Mouse (Mus musculus) megakaryocyte, adult 5-6 weeks (primary cell): ENCODE data around the gene Apof. TPM values are rescaled to one million over a fixed set of nuclear protein-coding genes. Genes with fewer than 3 reads are reported as not detected.
A peak's percentile ranks its signal among the peaks of the same experiment; 100 is the strongest.
"Not testable (repeated sequence)": the region's sequence is repeated elsewhere in the genome, so short reads cannot be mapped to it uniquely, and the experiment has no call there.

Experiments
- ATAC-seq: 2 replicates; pipeline ENCODE4 v1.8.0; 2016; ENCODE audit warnings: mild to moderate bottlenecking, inconsistent platforms; ENCODE audit not compliant: poor library complexity, severe bottlenecking
- total RNA-seq, 2 experiments: library from RNA; stranded (forward) in 1 of 2; stranded (reverse) in 1 of 2; fragments of 153-499, 151-499 nt in 1 of 2; fragments of 221-1000, 200-1000 nt in 1 of 2; gene quantifications; 2 replicates each; pipeline versions ENCODE4 v1.2.3 to v1.2.4; 2015 to 2017

Apof gene
- total RNA-seq, 2 experiments from 2014 or later, result not detected

DNA sequence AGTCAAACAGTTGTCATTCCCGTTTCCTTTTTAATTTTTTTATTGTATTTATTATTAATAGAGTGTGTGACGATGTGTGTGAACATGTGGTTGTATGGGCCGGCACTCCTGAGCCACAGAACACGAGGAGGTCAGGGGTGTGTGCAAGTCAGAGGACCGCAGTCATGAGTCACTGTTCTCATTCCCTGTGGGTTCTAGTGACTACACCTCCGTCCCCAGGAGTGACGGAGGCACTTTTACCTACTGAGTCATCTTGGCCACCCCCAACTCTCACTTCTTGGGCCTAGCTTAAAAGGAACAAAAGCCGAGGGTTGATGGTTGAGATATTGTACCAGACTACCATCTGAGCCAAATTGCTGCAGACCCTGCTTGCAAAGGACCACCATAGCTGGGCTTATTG is 12.1 kb upstream of the Apof start:
- no peak for ATAC-seq

GRCm38 (mm10) chr10:128258953-128259352 is 9.5 kb upstream of the Apof start:
- peak; percentile 99 for ATAC-seq

DNA sequence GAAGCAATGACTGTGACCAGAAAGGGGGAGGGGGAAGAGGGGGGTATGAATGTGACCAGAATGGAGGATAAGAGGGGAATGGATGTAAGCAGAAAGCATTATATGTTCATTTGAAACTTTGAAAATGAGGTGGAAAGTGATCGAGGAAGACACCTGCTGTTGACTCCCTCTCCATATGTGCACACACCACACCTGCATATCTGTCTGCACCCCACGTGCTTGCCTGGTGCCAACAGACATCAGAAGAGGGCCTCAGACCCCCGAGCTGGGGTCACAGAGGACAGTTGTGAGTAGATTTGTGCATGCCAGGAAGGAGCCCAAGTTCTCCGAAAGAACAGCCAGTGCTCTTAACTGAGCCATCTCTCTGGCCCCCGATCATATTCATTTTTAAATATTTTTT is 8.5 kb upstream of the Apof start:
- ATAC-seq, result no peak

- not testable (repeated sequence) for ATAC-seq
Observed at GRCm38 (mm10) chr10:128260376-128260775, 8.1 kb upstream of the Apof start.

DNA sequence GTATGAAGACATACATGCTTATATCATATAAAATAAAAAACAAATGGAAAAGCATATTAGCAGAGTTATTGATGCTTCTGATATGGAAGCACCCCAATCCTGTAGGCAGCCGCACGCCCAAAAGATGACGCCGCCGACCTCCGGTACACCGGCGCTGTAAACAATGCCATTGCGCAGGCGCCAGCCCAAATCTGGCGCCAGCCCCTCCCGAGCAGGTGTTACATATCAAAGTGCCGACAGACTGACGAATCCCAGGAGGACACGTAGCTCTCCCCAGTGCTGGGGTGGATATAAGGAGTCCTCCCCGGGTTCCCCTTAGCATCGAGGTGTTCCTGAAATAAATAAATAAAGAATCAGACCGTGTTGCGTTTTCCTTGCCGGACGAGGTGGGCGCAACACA is 6.2 kb upstream of the Apof start:
- no peak for ATAC-seq

- no peak for ATAC-seq
Observed at GRCm38 (mm10) chr10:128263393-128264310, 4.8 kb upstream of the Apof start.

DNA sequence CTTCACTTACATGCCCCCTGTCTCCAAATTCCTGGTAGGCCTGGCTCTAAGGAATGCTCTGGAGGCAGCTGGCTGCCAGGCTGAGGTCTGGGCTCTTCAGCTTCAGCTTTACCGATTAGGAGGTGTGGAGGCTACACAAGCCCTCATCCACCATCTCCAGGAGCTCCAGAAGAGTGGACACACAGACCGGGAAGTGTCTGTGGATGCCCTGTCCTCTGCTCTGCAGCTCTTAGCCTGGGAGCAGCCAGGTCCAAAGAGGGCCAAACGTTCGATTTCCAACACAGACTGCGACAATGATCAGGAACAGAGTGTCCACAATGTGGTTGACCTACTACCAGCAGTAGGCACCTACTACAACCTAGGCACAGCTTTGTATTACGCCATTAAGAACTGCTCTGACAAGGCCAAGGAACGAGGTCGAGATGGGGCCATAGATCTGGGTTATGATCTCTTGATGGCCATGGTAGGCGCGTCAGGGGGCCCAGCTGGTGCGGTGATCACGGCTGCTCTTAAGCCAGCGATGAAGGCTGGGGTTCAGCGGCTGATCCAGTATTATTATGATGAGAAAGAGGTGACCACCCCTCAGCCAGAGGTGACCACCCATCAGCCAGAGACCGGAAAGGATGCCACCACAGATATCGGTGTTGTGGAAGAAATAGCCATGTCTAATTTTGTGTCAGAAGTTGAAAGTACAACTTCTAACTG is 887 bp downstream of the Apof start:
- no peak for ATAC-seq

DNA sequence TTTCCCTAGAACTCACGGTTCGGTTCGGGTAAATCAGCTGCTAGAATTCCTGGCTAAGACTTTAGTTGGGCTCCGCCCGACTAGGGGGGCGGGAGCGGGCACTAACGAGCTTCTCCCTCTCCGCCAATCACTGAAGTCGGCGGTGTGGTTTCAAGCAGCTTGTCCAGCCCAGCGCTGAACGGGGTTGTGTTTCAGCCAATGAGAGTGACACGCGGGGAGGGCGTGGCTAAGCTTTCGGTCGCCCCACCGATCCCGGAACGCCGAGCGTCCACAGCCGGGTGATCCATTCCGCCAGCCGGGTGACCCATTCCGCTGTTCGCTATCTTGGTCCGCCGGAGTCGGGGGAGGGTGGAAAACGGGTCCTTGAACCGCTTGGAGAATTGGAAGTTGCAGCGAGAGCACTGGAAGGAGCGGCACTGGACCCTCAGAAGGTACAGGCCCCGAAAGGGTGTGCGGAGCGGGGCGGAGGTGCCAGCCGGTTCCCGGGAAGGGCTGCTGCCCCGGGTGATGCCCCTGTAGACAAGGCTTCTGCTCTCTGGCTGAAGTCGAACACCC is 1.9 kb downstream of the Apof start, which contains the start of gene Stat2:
Gene Stat2, plus strand, starts transcription at position 273 of the 555 bp plus-strand sequence.
- ATAC-seq, result peak; percentile 99

- peak; percentile 11 for ATAC-seq
Observed at GRCm38 (mm10) chr10:128270866-128271265, 2.4 kb downstream of the Apof start.

DNA sequence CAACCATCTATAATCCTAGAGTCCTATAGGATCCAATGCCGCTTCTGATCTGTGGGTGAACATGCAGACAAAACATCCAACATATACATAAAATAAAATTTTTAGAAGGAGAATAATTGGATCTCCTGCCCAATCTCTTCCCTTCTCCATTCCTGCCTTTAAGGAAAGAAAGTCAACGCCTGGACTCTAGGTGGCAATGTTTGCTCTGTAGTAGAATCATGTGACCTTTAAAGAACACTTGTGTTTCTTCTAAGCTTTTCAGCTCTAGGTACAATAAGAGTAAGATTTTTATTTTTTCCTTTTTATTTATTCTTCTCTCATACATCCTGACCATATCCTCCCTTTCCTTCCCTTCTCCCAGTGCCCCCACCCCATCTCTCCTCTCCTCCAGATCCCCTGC is 3.4 kb downstream of the Apof start:
- ATAC-seq, result no peak

DNA sequence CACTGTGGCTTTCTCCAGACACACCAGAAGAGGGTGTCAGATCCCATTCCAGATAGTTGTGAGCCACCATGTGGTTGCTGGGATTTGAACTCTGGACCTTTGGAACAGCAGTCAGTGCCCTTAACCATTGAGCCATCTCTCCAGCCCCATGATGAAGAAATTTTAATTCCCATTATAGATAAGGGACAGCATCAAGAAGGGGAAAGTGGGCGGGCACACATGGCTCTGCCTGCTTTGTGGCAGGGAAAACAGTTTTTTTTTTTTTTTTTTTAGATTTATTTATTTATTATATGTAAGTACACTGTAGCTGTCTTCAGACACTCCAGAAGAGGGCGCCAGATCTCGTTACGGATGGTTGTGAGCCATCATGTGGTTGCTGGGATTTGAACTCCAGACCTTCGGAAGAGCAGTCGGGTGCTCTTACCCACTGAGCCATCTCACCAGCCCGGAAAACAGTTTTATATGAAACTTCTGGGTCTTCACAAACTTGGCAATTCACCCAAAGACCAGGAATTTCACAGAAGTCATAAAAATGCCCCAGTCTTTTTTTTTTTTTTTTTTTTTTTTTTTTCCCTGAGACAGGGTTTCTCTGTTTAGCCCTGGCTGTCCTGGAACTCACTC is 4.5 kb downstream of the Apof start:
- ATAC-seq, result not testable (repeated sequence)

DNA sequence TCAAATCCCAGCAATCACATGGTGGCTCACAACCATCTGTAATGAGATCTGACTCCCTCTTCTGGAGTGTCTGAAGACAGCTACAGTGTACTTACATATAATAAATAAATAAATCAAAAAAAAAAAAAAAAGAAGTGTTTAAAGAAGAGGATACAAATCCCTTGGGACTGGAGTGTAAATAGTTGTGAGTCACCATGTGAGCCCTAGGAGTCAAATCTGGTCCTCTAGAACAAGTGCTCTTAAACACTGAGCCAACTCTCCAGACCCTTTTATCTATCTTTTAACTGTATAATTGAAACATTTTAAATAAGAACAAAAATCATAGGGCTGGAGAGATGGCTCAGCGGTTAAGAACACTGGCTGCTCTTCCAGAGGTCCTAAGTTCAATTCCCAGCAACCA is 6.9 kb downstream of the Apof start:
- not testable (repeated sequence) for ATAC-seq

DNA sequence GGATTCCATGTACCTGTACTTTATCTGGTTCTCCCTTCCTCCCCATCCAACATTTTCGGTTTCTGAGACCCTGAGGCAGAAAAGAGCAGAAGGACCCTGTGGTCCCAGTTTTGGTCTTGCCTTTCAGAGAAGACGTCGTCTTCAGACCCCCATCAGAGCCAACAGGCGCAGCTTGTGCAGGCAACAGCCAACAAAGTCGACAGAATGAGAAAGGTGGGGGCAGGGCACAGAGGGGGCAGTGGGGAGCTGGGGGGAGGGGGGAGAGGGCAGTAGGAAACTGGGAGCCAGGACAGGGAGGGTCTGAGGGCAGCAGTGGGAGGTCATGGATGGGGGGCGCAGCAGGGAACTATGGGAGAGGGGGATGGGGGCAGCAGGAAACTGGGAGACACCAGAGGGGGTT is 9.7 kb downstream of the Apof start:
- no peak for ATAC-seq

DNA sequence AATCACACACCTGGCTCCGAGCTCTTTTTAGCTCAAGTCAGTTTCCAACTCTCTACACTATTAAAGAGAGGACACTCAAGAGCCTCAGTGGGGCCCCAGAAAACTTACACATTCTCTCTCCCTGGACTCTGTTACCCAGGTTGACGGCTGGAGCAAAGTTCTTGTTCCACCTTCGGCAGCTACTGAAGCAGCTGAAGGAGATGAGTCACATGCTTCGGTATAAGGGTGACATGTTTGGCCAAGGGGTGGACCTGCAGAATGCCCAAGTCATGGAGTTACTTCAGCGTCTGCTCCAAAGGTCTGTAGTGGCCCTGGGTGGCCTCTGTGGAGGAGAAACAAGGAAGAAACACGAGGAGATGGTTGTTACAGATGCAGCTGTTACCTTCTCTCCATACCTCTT is 12.5 kb downstream of the Apof start:
- ATAC-seq, result no peak

DNA sequence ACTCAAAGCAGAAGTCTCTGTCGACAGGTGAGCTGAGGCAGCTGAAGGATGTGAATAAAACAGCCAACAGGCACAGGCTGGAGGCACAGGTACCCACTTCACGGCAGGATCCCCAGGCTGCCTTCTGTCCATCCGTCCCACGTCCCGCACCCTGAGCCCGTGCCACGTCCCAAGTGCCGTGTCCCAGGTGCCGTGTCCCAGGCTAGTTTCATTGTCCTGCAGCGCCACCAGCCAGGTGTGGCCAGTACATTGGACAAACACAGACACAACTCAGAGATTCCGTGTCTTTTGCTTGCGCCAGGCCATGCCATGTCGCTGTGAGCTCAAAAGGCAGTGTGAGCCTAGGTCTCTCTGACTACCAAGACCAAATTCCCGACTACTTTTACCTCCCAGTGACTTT is 13.2 kb downstream of the Apof start:
- ATAC-seq, result no peak

DNA sequence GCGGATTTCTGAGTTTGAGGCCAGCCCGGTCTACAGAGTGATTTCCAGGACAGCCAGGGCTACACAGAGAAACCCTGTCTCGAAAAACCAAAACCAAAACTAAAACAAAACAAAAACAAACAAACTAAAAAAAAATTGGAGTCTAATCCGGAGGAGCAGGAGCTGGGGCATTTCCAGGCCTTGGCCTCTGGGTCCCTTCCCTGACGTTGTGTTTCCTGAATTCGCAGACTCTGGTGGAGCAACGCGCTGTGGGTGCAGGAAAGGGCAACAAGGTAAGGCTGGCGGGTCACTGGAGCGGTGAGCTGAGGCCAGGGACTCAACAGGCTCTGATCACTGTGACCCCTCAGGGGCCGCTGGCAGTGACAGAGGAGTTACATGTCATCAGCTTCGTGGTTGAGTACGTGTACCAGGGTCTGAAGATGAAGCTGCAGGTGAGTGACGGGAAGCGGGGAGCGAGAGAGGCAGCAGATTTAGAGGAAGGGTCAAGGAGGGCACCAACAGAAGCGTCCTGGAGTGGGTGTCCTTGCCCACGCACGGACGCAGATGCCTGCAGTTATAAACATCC is 14.5 kb downstream of the Apof start:
- ATAC-seq, result no peak

DNA sequence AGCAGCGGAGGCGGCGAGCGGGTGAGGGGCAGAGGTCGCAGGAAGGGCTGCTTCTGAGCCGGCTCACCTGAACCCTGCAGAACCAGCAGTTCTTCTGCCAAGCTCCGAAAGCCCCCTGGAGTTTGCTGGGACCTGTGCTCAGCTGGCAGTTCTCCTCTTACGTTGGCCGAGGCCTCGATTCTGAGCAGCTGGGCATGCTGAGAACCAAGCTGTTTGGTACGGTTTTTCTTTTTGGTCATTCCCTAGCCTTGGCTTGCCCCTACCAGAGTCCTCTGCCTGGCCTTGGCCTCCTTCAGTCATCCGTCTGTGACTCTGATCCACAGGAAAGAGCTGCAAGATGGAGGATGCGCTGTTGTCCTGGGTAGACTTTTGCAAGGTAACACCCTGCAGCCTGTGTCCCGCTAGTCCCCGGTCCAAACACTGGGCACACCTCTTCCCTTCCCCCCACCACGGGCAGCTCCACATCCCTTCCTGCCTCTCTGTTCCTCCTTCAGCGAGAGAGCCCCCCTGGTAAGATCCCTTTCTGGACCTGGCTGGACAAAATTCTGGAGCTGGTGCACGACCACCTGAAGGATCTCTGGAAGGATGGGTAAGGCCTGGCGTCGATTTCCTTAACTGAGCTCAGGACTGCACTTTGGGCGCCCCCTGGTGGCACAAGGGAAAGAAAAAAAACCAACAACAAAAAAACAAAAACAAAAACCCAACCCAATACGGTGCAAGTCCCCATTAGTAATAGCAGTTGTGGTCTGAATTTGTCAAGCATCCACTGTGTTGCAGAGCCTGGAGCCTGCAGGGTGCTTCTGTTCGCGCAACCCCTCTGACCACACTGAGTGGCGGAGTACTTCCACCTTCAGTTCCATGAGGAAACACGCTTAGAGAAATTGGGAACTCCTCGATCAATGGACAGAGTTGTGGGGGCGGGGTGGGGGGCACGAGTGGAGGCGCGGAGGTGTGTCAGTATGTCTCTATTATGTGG is 15.4 kb downstream of the Apof start:
- ATAC-seq, result peak; percentile 70

DNA sequence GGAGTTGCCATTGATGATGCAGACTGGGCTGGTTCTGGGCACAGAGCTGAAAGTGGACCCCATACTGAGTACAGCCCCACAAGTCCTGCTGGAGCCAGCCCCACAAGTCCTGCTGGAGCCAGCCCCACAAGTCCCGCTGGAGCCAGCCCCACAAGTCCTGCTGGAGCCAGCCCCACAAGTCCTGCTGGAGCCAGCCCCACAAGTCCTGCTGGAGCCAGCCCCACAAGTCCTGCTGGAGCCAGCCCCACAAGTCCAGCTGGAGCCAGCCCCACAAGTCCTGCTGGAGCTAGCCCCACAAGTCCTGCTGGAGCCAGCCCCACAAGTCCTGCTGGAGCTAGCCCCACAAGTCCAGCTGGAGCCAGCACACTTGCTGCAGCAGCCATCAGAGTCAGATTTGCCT is 22.1 kb downstream of the Apof start:
- not testable (repeated sequence) for ATAC-seq

DNA sequence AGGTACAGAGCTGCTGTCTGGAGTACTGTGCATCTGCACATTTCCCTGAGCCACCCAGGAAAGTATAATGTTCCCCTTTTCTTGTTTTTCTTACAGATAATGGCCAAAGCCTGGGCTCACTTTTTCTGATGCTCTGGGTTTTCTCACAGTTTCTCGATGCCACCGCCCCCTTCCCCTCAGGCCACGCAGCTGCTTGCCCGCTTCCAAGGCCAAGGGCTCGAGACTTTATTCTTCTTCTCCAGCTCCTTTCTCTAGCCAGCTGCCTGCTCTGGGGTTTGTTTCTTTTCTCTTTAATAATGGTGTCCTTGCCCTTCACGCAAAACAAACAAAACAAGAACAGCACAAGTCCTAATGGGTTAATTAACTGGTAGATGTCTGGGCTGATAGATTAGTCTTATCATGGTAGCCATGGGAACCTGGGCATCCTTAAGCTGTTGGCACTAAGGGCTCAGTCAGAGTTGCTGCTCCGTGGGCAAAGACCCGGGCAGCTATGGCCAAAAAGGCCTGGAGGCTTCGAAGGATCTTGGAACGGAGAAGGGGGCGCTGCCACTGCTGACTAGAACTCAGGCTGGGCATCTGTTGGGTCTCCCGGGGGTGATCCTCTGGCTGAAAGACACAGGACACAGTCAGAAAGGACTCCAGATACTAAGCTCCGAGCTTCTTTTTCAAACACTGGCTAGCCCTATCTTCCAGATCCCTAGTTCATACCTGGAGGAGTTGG is 28.1 kb downstream of the Apof start:
- ATAC-seq, result no peak
